Mouse (Mus musculus): ENCODE results near the gene Zfp81.
"Not testable (repeated sequence)": the region's sequence is repeated elsewhere in the genome, so short reads cannot be mapped to it uniquely, and the experiment has no call there.

Zfp81 gene

DNA sequence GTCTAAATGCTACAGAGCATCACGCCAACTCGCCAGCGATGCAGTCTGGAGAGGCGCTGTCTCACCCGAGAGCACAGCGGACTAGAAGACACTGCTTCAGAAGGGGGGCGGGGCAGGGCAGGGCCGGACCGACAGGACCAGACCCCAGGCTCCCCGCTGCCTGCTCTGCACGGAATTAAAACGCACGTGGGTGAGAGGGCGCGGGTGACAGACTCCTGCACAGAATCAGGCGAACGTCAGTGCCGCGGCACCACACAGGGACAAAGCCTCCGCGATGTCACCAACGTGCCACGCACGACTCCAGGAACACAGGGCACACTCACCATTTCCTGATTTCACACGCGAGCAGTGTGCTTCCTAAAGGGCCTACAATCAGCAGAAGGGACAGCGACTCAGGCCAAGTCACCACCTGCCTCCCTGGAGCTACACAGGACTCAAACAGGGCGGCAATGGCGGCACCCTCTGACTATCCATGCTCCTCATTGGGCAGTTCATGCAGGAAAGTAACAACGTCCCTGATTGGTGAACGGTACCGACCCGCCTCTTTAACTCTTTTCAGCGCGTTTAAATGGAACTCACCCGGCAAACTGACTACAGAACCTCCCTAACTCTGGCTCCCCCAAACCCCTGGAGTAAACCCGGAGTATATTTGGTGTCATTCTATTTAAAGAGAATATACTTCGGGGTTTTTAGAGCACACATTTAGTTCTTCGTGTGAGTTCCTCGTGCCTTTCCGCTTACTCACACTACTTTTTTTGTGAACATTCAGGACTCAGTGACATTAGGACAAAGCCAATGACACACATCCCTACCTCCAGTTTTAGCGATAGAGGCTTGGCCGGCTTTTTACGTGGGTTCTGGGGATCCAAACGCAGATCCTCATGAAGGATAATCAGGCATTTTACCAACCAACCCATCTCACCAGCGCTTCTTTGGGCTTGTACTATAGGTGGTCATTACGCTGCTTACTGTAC is at the start of gene Zfp81:
Zfp81 (minus strand) TSS at position 468 of the 974 bp plus-strand sequence.
- DNase-seq = peak; percentile 94

DNA sequence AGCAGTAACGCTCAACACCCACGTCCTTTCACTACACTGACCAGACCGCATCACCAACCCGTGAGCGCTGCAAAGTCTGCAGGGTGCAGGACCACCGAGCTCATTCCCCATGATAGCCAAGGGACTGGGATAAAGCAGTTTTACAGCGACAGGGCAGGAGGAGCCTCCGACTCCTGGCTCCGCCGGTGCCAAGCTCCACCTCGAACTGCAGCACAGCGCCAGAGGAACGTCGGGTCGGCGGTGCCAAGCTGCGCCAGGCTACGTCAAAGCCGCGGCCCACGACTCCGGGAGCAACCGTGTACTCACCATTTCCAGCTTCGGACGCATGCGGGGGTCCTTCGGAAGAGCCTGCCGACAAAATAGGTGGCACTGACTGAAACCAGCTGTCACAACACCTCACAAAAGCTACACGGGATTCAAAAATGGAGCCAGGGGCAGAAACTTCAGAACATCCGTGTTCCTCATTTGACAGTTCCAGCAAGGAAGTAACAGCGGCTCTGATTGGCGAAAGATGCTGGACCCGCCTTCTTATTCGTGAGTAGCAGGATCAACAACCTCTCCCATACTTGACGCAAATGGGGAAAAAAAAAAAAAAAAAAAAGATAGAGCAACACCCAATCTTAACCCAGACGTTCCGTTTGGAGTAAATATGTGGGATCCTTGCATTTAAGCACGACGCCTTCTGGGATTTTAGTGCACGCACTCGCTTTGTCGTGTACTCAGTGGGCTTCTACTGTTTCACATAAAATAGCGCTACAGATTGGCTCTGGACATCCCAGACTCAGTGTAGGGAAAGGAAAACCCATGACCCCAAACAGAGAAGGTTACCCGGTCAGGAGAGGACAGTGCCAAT is 35.7 kb upstream of the Zfp81 start, which contains the start of gene Zfp101:
Zfp101 (minus strand) TSS at position 460 of the 853 bp plus-strand sequence.
- peak; percentile 93 for DNase-seq

DNA sequence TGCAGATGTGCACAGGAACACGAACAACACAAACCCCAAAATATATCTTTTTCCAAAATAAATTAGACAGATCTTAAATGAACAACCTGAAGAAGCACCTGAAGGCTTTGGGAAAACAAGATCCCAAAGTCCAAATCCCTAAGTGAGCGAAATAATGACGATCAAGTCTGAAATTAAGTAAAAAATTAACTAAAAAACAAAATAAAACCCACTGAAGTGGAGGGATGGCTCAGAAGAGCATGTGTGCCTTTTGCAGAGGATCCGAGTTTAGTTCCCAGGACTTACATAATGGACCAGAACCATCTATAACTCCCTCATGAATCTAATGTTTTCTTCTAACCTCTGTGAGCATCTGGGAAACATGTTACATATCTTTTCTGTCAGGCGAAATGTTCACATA is 33.6 kb upstream of the Zfp81 start:
- DNase-seq = no peak

DNA sequence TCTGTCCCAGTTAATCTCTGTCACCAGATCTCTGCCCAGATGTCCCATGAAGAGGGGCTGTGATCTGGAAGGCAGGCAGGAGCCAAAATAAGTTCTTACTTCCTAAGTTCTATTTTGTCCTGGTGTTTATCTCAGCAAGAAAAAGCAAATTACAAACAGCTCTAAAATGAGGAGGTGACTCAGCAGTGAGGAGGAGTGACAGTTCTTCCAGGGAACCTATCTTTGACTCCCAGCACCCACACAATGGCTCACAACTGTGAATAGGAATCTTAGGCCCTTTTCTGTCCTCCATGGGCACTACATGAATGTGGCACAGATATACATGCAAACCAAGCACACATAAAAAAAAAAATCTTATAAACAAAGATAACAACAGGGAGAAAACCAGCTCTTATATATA is 27.0 kb upstream of the Zfp81 start:
- DNase-seq = no peak

DNA sequence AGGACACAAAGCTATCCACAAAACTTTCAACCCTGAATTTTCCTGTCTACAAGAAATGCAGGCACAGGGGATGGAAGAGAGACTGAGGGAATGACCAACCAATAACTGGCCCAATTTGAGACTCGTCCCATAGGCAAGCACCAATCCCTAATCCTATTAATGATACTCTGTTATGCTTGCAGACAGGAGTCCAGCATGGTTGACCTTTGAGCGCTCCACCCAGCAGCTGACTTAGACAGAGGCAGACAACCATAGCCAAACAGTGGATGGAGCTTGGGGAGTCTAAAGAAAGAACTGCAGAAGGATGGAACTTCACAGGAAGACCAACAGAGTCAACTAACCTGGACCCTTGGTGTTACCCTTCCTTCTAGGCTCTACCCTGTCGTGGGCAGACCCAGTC is 14.1 kb upstream of the Zfp81 start:
- DNase-seq = no peak

DNA sequence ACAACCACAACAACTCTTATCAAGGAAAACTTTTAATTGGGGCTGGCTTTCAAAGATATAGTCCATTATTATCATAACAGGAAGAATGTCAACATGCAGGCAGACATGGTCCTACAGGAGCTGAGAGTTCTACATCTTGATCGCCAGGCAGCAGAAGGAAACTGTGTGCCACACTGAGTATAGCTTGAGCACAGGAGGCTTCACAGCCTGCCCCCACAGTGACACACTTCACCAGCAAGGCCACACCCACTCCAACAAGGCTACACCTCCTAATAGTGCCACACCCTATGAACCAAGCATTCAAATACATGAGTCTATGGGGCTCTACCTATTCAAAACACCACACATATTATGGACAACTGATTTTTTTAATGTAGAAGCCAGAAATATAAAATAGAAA is 5.7 kb downstream of the Zfp81 start:
- DNase-seq = no peak

DNA sequence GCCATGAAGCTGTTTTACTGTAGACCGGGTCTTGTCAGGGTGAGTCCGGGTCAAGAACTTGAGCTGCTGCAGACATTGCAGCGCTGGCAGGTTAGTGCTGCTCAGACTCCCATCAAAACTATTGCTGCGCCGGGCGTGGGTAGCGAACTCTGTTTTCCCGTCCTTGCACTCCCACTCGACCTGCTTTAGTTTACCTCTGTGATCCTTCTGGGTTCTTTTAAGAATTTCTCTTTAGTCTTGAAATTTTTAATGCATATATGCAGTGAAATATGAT is 68.9 kb downstream of the Zfp81 start:
- not testable (repeated sequence) for DNase-seq

DNA sequence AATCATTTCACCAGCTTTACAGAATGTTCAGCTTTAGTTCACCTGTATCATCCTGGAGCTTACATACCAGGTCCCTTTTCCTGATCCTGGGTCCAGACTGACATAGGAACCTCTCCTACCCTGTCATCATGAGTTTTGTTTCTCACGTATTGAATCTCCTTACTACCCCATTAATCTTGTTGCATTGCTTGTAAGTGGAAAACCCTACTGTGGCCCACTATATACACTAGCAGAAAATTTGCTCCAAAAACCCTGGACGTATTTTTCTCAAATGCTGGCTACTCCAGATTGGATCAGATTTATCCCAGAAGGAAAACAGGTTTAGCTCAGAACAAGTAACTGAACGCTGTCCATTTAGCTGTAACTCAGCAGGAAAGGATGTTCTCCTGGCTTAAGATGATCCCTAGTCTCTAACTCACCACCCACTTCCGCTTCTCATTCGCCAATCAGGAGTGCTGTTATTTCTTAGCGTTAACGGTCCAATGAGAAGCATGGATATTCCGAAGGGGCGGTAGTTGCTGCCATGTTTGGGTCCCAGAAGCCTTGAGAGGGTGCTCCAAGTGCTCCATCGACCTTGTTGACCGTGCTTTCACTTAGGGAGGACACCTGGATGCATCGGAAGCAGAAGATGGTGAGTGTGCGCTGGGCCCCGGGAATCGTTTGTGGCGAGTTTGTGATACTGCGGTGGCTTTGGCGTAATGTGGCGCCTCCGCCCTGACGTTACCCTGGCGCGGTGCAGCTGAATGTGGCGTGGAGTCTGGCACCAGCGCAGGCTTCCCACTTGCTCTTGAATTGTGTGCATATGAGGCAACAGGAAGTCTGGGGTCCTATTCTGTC is 69.4 kb downstream of the Zfp81 start, which contains the start of gene Zfp955b:
Zfp955b (plus strand) TSS at position 506 of the 837 bp plus-strand sequence.
- not testable (repeated sequence) for DNase-seq

Data from embryo, embryonic 11 days (tissue).